Mouse (Mus musculus): ENCODE measurements around the gene Gtf3c5. TPM values are rescaled to one million over a fixed set of nuclear protein-coding genes. Genes with fewer than 3 reads are reported as not detected.
A peak's percentile ranks its signal among the peaks of the same experiment; 100 is the strongest.

Gene Gtf3c5
- 56.7 and 59.1 TPM in 2 replicates for polyA plus RNA-seq (2016; fragmentation: Nextera tagmentation; extraction: Ambion mirVana)

- WGBS, result 75% methylated on average over 9 of the region's 9 CpGs
- peak within 1 kb of the TSS; percentile 89 for H3K27ac ChIP-seq
- peaks cover 10% of the 10 kb centered on the region; the same call in 1 of the 2 replicates for H3K4me1 ChIP-seq (replicated peaks)
- peaks cover 24% of the 10 kb centered on the region for H3K36me3 ChIP-seq
- H3K9me3 ChIP-seq, result no peaks in the 10 kb centered on the region
- H3K9ac ChIP-seq (replicated peaks), result peak within 1 kb of the TSS; percentile 67
- H3K4me3 ChIP-seq (replicated peaks), result peak within 1 kb of the TSS; percentile 71
- ATAC-seq (ENCODE audit: insufficient number of reproducible peaks, insufficient read depth, low FRiP score, low TSS enrichment, low read depth), result no peak
- peak within 1 kb of the TSS; percentile 73 for H3K4me2 ChIP-seq
- no peaks in the 10 kb centered on the region for H3K27me3 ChIP-seq
Observed at GRCm38 (mm10) chr2:28583651-28584050, at the start of gene Gtf3c5. Gene Gtf3c5 (minus strand): TSS chr2:28583751.

GRCm38 (mm10) chr2:28633136-28633535 lies 49.6 kb upstream of the Gtf3c5 start:
- 43% methylated on average over 4 of the region's 4 CpGs for WGBS
- no peak for ATAC-seq (ENCODE audit: insufficient number of reproducible peaks, insufficient read depth, low FRiP score, low TSS enrichment, low read depth)

GRCm38 (mm10) chr2:28632626-28633025 lies 49.1 kb upstream of the Gtf3c5 start:
- Histone ChIP-seq H3K4me3 (replicated peaks) (no peak overlapping the region), H3K27ac (no peak overlapping the region), H3K4me1 (replicated peaks) (peaks cover 28% of the 10 kb centered on the region), H3K4me2 (no peak overlapping the region), H3K9ac (replicated peaks) (no peak overlapping the region), H3K27me3 (no peaks in the 10 kb centered on the region), H3K9me3 (no peaks in the 10 kb centered on the region), H3K36me3 (no peaks in the 10 kb centered on the region)
- ATAC-seq (ENCODE audit: insufficient number of reproducible peaks, insufficient read depth, low FRiP score, low TSS enrichment, low read depth), result no peak
- WGBS, result 59% methylated on average over 1 of the region's 1 CpGs

More at GRCm38 (mm10) chr2:28633136-28633535, 49.6 kb upstream of the Gtf3c5 start:
- Histone ChIP-seq H3K4me3 (replicated peaks) (no peak overlapping the region), H3K4me2 (no peak overlapping the region), H3K27ac (no peak overlapping the region), H3K27me3 (no peaks in the 10 kb centered on the region), H3K9ac (replicated peaks) (no peak overlapping the region), H3K9me3 (no peaks in the 10 kb centered on the region), H3K4me1 (replicated peaks) (peaks cover 31% of the 10 kb centered on the region), H3K36me3 (no peaks in the 10 kb centered on the region)

GRCm38 (mm10) chr2:28629911-28630381 lies 46.4 kb upstream of the Gtf3c5 start:
- H3K36me3 ChIP-seq, result no peaks in the 10 kb centered on the region
- H3K4me2 ChIP-seq, result peak overlapping the region; percentile 15
- H3K9ac ChIP-seq (replicated peaks), result 0 out of 2 replicates have a peak overlapping the region, but pooled peaks have one; percentile 23
- H3K9me3 ChIP-seq, result no peaks in the 10 kb centered on the region
- no peaks in the 10 kb centered on the region for H3K27me3 ChIP-seq
- peaks cover 22% of the 10 kb centered on the region for H3K4me1 ChIP-seq (replicated peaks)
- WGBS, result 9% methylated on average over 4 of the region's 4 CpGs
- peak; percentile 83 for ATAC-seq (ENCODE audit: insufficient number of reproducible peaks, insufficient read depth, low FRiP score, low TSS enrichment, low read depth)
- no peak overlapping the region for H3K4me3 ChIP-seq (replicated peaks)
- peak overlapping the region; percentile 53 for H3K27ac ChIP-seq

- Histone ChIP-seq H3K27me3 (peaks cover 4% of the 10 kb centered on the region; the same call in 1 of the 2 replicates), H3K4me3 (replicated peaks) (no peak overlapping the region), H3K9ac (replicated peaks) (no peak overlapping the region), H3K4me2 (no peak overlapping the region), H3K4me1 (replicated peaks) (peaks cover 22% of the 10 kb centered on the region), H3K36me3 (no peaks in the 10 kb centered on the region), H3K9me3 (no peaks in the 10 kb centered on the region), H3K27ac (no peak overlapping the region)
- 62% methylated on average over 2 of the region's 2 CpGs for WGBS
- no peak for ATAC-seq (ENCODE audit: insufficient number of reproducible peaks, insufficient read depth, low FRiP score, low TSS enrichment, low read depth)
Observed at GRCm38 (mm10) chr2:28628053-28628452, 44.5 kb upstream of the Gtf3c5 start.

- H3K4me2 ChIP-seq, result no peak overlapping the region
- H3K36me3 ChIP-seq, result no peaks in the 10 kb centered on the region
- peaks cover 25% of the 10 kb centered on the region for H3K27me3 ChIP-seq
- no peak overlapping the region for H3K4me3 ChIP-seq (replicated peaks)
- H3K27ac ChIP-seq, result no peak overlapping the region
- WGBS, result 77% methylated on average over 3 of the region's 3 CpGs
- H3K9ac ChIP-seq (replicated peaks), result no peak overlapping the region
- no peak for ATAC-seq (ENCODE audit: insufficient number of reproducible peaks, insufficient read depth, low FRiP score, low TSS enrichment, low read depth)
- H3K9me3 ChIP-seq, result no peaks in the 10 kb centered on the region
- peaks cover 22% of the 10 kb centered on the region for H3K4me1 ChIP-seq (replicated peaks)
Observed at GRCm38 (mm10) chr2:28626038-28626437, 42.5 kb upstream of the Gtf3c5 start.

GRCm38 (mm10) chr2:28624870-28625269 lies 41.3 kb upstream of the Gtf3c5 start:
- no peaks in the 10 kb centered on the region for H3K36me3 ChIP-seq
- no peak overlapping the region for H3K4me2 ChIP-seq
- no peak overlapping the region for H3K27ac ChIP-seq
- H3K4me3 ChIP-seq (replicated peaks), result no peak overlapping the region
- peaks cover 31% of the 10 kb centered on the region for H3K27me3 ChIP-seq
- ATAC-seq (ENCODE audit: insufficient number of reproducible peaks, insufficient read depth, low FRiP score, low TSS enrichment, low read depth), result no peak
- no peaks in the 10 kb centered on the region for H3K9me3 ChIP-seq
- 90% methylated on average over 3 of the region's 3 CpGs for WGBS
- peaks cover 15% of the 10 kb centered on the region for H3K4me1 ChIP-seq (replicated peaks)
- no peak overlapping the region for H3K9ac ChIP-seq (replicated peaks)

GRCm38 (mm10) chr2:28622521-28623124 lies 39.1 kb upstream of the Gtf3c5 start:
- Histone ChIP-seq H3K9me3 (no peaks in the 10 kb centered on the region), H3K4me3 (replicated peaks) (no peak overlapping the region), H3K36me3 (no peaks in the 10 kb centered on the region), H3K27me3 (peaks cover 48% of the 10 kb centered on the region), H3K27ac (no peak overlapping the region), H3K4me2 (no peak overlapping the region), H3K9ac (replicated peaks) (no peak overlapping the region), H3K4me1 (replicated peaks) (no peaks in the 10 kb centered on the region)
- ATAC-seq (ENCODE audit: insufficient number of reproducible peaks, insufficient read depth, low FRiP score, low TSS enrichment, low read depth), result no peak
- 24% methylated on average over 10 of the region's 10 CpGs for WGBS

- WGBS, result 8% methylated on average over 16 of the region's 16 CpGs
- H3K36me3 ChIP-seq, result no peaks in the 10 kb centered on the region
- no peaks in the 10 kb centered on the region for H3K9me3 ChIP-seq
- H3K4me2 ChIP-seq, result peak within 1 kb of the TSS; percentile 21
- peaks cover 51% of the 10 kb centered on the region for H3K27me3 ChIP-seq
- H3K4me1 ChIP-seq (replicated peaks), result no peaks in the 10 kb centered on the region
- H3K27ac ChIP-seq, result no peak within 1 kb of the TSS
- H3K9ac ChIP-seq (replicated peaks), result no peak within 1 kb of the TSS
- H3K4me3 ChIP-seq (replicated peaks), result peak within 1 kb of the TSS; percentile 16
- ATAC-seq (ENCODE audit: insufficient number of reproducible peaks, insufficient read depth, low FRiP score, low TSS enrichment, low read depth), result no peak
Observed at GRCm38 (mm10) chr2:28621664-28622171, 38.2 kb upstream of the Gtf3c5 start, which contains the start of gene Gfi1b. Gene Gfi1b (minus strand): TSS chr2:28621982.

GRCm38 (mm10) chr2:28621111-28621510 lies 37.6 kb upstream of the Gtf3c5 start:
- H3K9me3 ChIP-seq, result no peaks in the 10 kb centered on the region
- no peak for ATAC-seq (ENCODE audit: insufficient number of reproducible peaks, insufficient read depth, low FRiP score, low TSS enrichment, low read depth)
- H3K4me3 ChIP-seq (replicated peaks), result no peak overlapping the region
- H3K27ac ChIP-seq, result no peak overlapping the region
- 23% methylated on average over 2 of the region's 2 CpGs for WGBS
- no peak overlapping the region for H3K9ac ChIP-seq (replicated peaks)
- peaks cover 51% of the 10 kb centered on the region for H3K27me3 ChIP-seq
- no peaks in the 10 kb centered on the region for H3K36me3 ChIP-seq
- H3K4me2 ChIP-seq, result peak overlapping the region; percentile 21; the same call in 1 of the 2 replicates
- no peaks in the 10 kb centered on the region for H3K4me1 ChIP-seq (replicated peaks)

GRCm38 (mm10) chr2:28620522-28620921 lies 37.0 kb upstream of the Gtf3c5 start:
- no peak overlapping the region for H3K4me3 ChIP-seq (replicated peaks)

More at GRCm38 (mm10) chr2:28620522-28620921, 37.0 kb upstream of the Gtf3c5 start:
- 64% methylated on average over 10 of the region's 10 CpGs for WGBS
- Histone ChIP-seq H3K9me3 (no peaks in the 10 kb centered on the region), H3K9ac (replicated peaks) (no peak overlapping the region), H3K4me1 (replicated peaks) (no peaks in the 10 kb centered on the region), H3K27me3 (peaks cover 51% of the 10 kb centered on the region), H3K27ac (no peak overlapping the region), H3K36me3 (no peaks in the 10 kb centered on the region), H3K4me2 (no peak overlapping the region)
- ATAC-seq (ENCODE audit: insufficient number of reproducible peaks, insufficient read depth, low FRiP score, low TSS enrichment, low read depth), result no peak

All from limb, embryonic 12.5 days (tissue).